Mouse (Mus musculus): ENCODE results near the gene Epb41l2.

DNA sequence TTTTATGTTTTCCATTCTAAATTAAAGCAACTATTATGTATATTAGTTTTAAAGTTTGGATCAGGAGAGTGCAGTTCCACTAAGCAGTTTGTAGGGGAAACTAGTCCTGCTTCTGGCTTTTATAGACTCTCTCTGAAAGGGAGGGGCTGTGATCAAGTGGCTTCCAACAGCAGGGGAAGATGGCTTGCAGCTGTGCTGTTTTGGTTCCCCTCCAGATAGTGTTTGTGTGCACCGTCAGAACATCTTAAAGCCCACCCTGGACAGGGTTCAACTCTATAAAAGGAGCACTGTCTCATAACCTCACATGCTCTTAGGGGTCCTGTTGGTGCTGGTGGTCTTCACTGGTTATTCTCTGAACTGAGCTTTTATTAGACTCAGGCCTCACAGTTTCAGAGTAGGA lies 66.5 kb downstream of the Epb41l2 start:
- no peak for TF ChIP-seq CTCF (IDR thresholded peaks at IDR 0.05; ENCODE audit: extremely low read depth, insufficient read depth, low read length)
- no peak for TF ChIP-seq POLR2A (IDR thresholded peaks at IDR 0.05; ENCODE audit: extremely low read depth, insufficient read depth, low read length)
